Mouse (Mus musculus) liver, embryonic 14.5 days (tissue): Measurements from ENCODE around the gene Ddx4. TPM values are rescaled to one million over a fixed set of nuclear protein-coding genes. Genes with fewer than 3 reads are reported as not detected.

Experiments
- ATAC-seq: fragments of 200-750 bp; cut with Nextera tagmentation; 2 replicates; pipeline ENCODE4 v1.8.0; 2017; ENCODE audit warnings: moderate number of reproducible peaks, mild to moderate bottlenecking, moderate library complexity; ENCODE audit not compliant: insufficient read depth
- DNase-seq, 3 experiments: peaks; one replicate each; pipeline ENCODE4 v3.0.0-alpha.2; 2012 to 2013; ENCODE audit warnings: low read depth in 3 of 3, low spot score in 3 of 3
- H3K27ac ChIP-seq: fragments of 300-500 bp; sonication (generic); 2 replicates; pipeline ENCODE4 v1.5.1; 2014; ENCODE audit warnings: moderate library complexity, mild to moderate bottlenecking, control low read depth, inconsistent platforms
- H3K27me3 ChIP-seq: fragments of 300-500 bp; sonication (generic); 2 replicates; pipeline ENCODE4 v1.6.1; 2014; ENCODE audit warnings: mild to moderate bottlenecking, low read length, moderate library complexity; ENCODE audit not compliant: control insufficient read depth, insufficient read depth
- H3K36me3 ChIP-seq: fragments of 300-500 bp; sonication (generic); replicated peaks from 2 replicates; pipeline ENCODE4 v1.6.1; 2014; ENCODE audit warnings: low read depth; ENCODE audit not compliant: control insufficient read depth, insufficient read depth
- H3K4me1 ChIP-seq, 2 experiments: fragments of 200-500 bp in 1 of 2; fragments of 300-500 bp in 1 of 2; sonication (generic) in 1 of 2; replicated peaks; 2 replicates each; pipeline ENCODE4 v1.6.1; 2012 to 2014; ENCODE audit warnings: antibody characterized with exemption in 1 of 2, inconsistent platforms in 1 of 2, low read length in 1 of 2; ENCODE audit not compliant: control insufficient read depth in 2 of 2, insufficient read depth in 2 of 2
- H3K4me2 ChIP-seq: fragments of 300-500 bp; sonication (generic); 2 replicates; pipeline ENCODE4 v1.6.1; 2014; ENCODE audit warnings: low read depth, mild to moderate bottlenecking, control low read depth, moderate library complexity
- H3K4me3 ChIP-seq, 2 experiments: fragments of 200-500 bp in 1 of 2; fragments of 300-500 bp in 1 of 2; sonication (generic) in 1 of 2; 2 replicates each; pipeline ENCODE4 v1.5.1; 2012 to 2014; ENCODE audit warnings: low read depth in 2 of 2, low read length in 2 of 2, mild to moderate bottlenecking in 2 of 2, control low read depth in 1 of 2, inconsistent platforms in 1 of 2, moderate library complexity in 1 of 2; ENCODE audit not compliant: insufficient read depth in 1 of 2
- H3K9ac ChIP-seq: fragments of 300-500 bp; sonication (generic); replicated peaks from 2 replicates; pipeline ENCODE4 v1.6.1; 2014; ENCODE audit warnings: mild to moderate bottlenecking, control low read depth, moderate library complexity
- H3K9me3 ChIP-seq: fragments of 300-500 bp; sonication (generic); 2 replicates; pipeline ENCODE4 v1.6.1; 2016; ENCODE audit warnings: low read length, mixed read lengths; ENCODE audit not compliant: control insufficient read depth
- CTCF ChIP-seq: IDR thresholded peaks from 2 replicates; pipeline ENCODE4 v1.5.1; 2016; ENCODE audit warnings: antibody characterized with exemption, low read depth, control low read depth
- EP300 ChIP-seq: IDR thresholded peaks from 2 replicates; pipeline ENCODE4 v1.6.1; 2016; ENCODE audit warnings: antibody characterized with exemption, low read depth
- WGBS: fragments of 180-500 bp; shearing (Covaris S2); extraction: QIAGEN DNeasy Blood & Tissue Kit; methylation state at CpG from one replicate; pipeline ENCODE4 v1.1.7; 2014; ENCODE audit not compliant: insufficient replicate concordance; 5-methylcytosine and 5-hydroxymethylcytosine counted together
- polyA plus RNA-seq, 2 experiments: library from polyadenylated mRNA; depleted of rRNA in 1 of 2; stranded (reverse) in 1 of 2; unstranded in 1 of 2; fragments of >200 nt; fragmentation: Nextera tagmentation in 1 of 2; extraction: Ambion mirVana in 1 of 2; gene quantifications; 2 replicates each; pipeline versions ENCODE4 v1.2.1 to v1.2.3; 2012 to 2014

Ddx4 gene
- polyA plus RNA-seq, 2 experiments: 0.09 to 0.32 TPM

DNA sequence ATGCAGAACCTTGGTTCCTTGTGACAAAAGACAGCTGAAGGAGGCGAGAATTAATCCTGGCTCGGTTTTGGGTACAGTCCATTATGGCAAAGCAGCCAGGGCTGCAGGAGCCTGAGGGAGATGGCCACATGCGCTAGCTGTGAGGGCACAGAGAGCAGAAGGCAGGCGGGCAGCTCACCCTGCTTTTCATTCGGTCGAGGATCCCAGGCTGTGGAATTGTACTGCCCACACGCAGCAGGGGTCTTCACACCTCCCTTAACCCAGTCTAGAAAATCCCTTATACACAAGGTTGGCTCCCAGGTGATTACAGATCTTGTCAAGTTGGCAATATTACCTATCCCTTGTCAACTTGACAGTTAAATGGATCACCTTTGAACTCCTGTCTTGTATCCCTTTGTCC, 28.6 kb downstream of the Ddx4 start:
- Histone ChIP-seq H3K27me3 (no peaks in the 10 kb centered on the region), H3K9me3 (no peaks in the 10 kb centered on the region), H3K36me3 (no peaks in the 10 kb centered on the region), H3K27ac (no peak overlapping the region), H3K9ac (no peak overlapping the region), H3K4me3 (no peak overlapping the region), H3K4me1 (no peaks in the 10 kb centered on the region), H3K4me2 (no peak overlapping the region)
- DNase-seq (no peak), ATAC-seq (no peak)
- TF ChIP-seq CTCF: no peak
- TF ChIP-seq EP300: no peak
- WGBS: 64% methylated on average over 7 of the region's 7 CpGs

- 66% methylated on average over 3 of the region's 3 CpGs for WGBS
- Histone ChIP-seq H3K9me3 (no peaks in the 10 kb centered on the region), H3K36me3 (no peaks in the 10 kb centered on the region), H3K4me1 (no peaks in the 10 kb centered on the region), H3K27ac (no peak overlapping the region), H3K4me3 (no peak overlapping the region), H3K4me2 (no peak overlapping the region), H3K27me3 (no peaks in the 10 kb centered on the region), H3K9ac (no peak overlapping the region)
- ATAC-seq (no peak), DNase-seq (no peak)
- TF ChIP-seq EP300: no peak
- TF ChIP-seq CTCF: no peak
These were observed 30.7 kb downstream of the Ddx4 start for GRCm38 (mm10) chr13:112621592-112621991.

DNA sequence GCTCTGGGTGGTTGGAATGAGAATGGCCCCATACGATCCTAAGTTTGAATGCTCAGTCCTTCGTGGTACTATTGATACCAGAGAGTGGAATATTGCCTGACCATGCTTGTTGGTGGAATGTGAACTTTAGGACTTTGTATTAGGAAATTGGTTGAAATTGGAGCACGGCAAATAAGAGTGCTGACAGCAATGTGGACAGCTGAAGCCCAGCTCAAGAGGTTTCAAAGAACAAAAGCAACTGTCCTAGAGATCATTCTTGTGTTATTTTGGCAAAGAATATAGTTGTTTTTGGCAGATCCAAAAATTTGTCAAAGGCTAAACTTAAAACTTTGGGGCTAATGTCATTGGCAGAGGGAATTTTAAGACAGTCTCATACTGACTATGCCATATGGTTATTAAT, 43.7 kb downstream of the Ddx4 start:
- WGBS: 65% methylated on average over 3 of the region's 3 CpGs
- DNase-seq: no peak
- H3K9ac ChIP-seq: no peak overlapping the region

DNA sequence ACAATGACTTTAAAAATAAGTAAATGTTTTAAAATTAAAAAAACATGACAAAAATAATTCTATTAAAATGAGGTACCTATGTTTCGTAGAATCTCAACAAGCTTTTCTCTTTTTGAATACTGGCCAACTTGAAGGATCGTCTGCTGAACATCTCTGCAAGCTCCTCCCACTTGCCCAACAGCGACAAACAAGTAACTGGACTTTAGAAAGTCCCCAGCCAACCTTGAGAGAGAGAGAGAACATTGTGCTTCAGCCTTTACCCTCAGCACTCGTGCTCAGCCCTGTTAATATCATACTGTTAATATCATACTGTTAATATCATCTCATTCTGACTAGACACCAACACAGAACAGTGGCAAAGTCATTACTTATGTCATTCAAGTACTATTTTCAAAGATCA, 47.9 kb downstream of the Ddx4 start:
- Histone ChIP-seq H3K9me3 (no peaks in the 10 kb centered on the region), H3K4me1 (peaks cover 0 to 3% of the 10 kb centered on the region in 2 experiments; a peak in 1 of 4 replicates), H3K4me2 (no peak overlapping the region), H3K36me3 (no peaks in the 10 kb centered on the region), H3K4me3 (no peak overlapping the region), H3K27me3 (no peaks in the 10 kb centered on the region), H3K9ac (no peak overlapping the region), H3K27ac (no peak overlapping the region)
- 53% methylated on average over 4 of the region's 4 CpGs for whole genome bisulfite sequencing
- no peak for DNase-seq
- no peak for TF ChIP-seq EP300
- ATAC-seq: no peak

More for the DNA sequence above, 43.7 kb downstream of the Ddx4 start:
- H3K9me3 ChIP-seq: no peaks in the 10 kb centered on the region
- H3K4me2 ChIP-seq: no peak overlapping the region
- no peak overlapping the region for H3K4me3 ChIP-seq
- H3K27ac ChIP-seq: no peak overlapping the region
- no peaks in the 10 kb centered on the region for H3K36me3 ChIP-seq
- no peak for ATAC-seq
- H3K27me3 ChIP-seq: no peaks in the 10 kb centered on the region
- TF ChIP-seq EP300 (no peak), CTCF (no peak)
- 0 out of 4 replicates have a peak, but pooled peaks cover 0 to 2% of the 10 kb centered on the region in 2 experiments for H3K4me1 ChIP-seq

DNA sequence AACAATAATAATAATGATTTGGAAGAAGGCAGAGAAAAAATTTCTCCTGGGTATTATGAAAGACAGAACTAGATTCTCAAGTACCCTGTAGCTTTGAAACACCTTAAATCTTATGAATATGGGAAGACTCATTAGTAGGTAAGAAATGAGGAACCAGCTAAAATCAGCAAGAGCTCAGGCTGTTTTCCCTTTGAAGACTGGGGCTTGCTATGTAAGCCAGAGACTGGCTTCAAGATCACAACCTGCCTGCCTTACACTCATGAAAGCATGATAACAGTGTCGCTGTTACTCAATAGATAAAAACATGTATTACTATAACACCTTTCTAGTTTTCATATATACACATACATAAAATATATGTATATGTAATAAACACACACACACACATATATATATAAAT, 48.4 kb downstream of the Ddx4 start:
- Histone ChIP-seq H3K27ac (no peak overlapping the region), H3K4me2 (no peak overlapping the region), H3K9ac (no peak overlapping the region), H3K27me3 (no peaks in the 10 kb centered on the region), H3K9me3 (no peaks in the 10 kb centered on the region), H3K4me3 (no peak overlapping the region), H3K36me3 (no peaks in the 10 kb centered on the region), H3K4me1 (peaks cover 0 to 3% of the 10 kb centered on the region in 2 experiments; a peak in 1 of 4 replicates)
- DNase-seq (no peak), ATAC-seq (no peak)
- WGBS: 50% methylated on average over 1 of the region's 1 CpGs
- TF ChIP-seq CTCF (no peak), EP300 (no peak)
